Comparison of ENCODE assay signal across 27 mouse cellular contexts in genomic region chr13:104114827-104115226, GRCm38 (mm10). TPM values are rescaled to one million over a fixed set of nuclear protein-coding genes. Genes with fewer than 3 reads are reported as not detected.
DNase-seq lines count a peak whose midpoint lies in the region; ATAC-seq and TF ChIP-seq lines count a peak whose summit lies in the region.
"Had no signal": no experiment of that assay in that cellular context is flagged by ENCODE, and none has a peak within 500 bp of the region (broad histone marks: within the 10 kb centered on the region; RNA-seq: fewer than 3 reads in every experiment).

No protein-coding gene starts in this region.

- no peak for ATAC-seq in forebrain, postnatal 0 days
- ATAC-seq: forebrain, embryonic 15.5 days; liver, postnatal 0 days; lung, postnatal 0 days; Patski had no signal

- intact Hi-C loops in left cerebral cortex, postnatal 25 days (cut with DNase I), result no loop called here

- H3K4me2 ChIP-seq in forebrain, postnatal 0 days (ENCODE audit: low read depth), result no peak overlapping the region
- H3K4me2 ChIP-seq: forebrain, embryonic 15.5 days; heart, embryonic 15.5 days; hindbrain, embryonic 15.5 days; limb, embryonic 12.5 days; liver, embryonic 11.5 days had no signal

- H3K9me3 ChIP-seq in forebrain, postnatal 0 days (ENCODE audit: low read length), result no peaks in the 10 kb centered on the region
- H3K9me3 ChIP-seq: embryonic facial prominence, embryonic 10.5 days; forebrain, embryonic 15.5 days; G1E; heart, embryonic 15.5 days; hindbrain, embryonic 15.5 days; limb, embryonic 12.5 days; midbrain, embryonic 10.5 days had no signal

- H3K4me3 ChIP-seq in kidney, adult 2 months (ENCODE audit: insufficient read depth, low read depth, low read length), result no peak overlapping the region
- H3K4me3 ChIP-seq in forebrain, postnatal 0 days (ENCODE audit: low read depth, low read length), result no peak overlapping the region
- H3K4me3 ChIP-seq: embryonic facial prominence, embryonic 10.5 days; forebrain, embryonic 15.5 days; heart, embryonic 15.5 days; hindbrain, embryonic 15.5 days; limb, embryonic 12.5 days; midbrain, embryonic 10.5 days had no signal

- TF ChIP-seq POLR2A in kidney, adult 2 months (IDR thresholded peaks at IDR 0.05; ENCODE audit: low read depth, low read length), result no peak

- no peaks in the 10 kb centered on the region for H3K36me3 ChIP-seq in kidney, adult 2 months (ENCODE audit: control insufficient read depth, insufficient read depth, low read length)
- H3K36me3 ChIP-seq in forebrain, postnatal 0 days (ENCODE audit: insufficient read depth), result peaks cover 35% of the 10 kb centered on the region
- H3K36me3 ChIP-seq: G1E; heart, embryonic 15.5 days had no signal

- DNase-seq in layer of hippocampus, adult 11-12 months (ENCODE audit: low spot score), result peak; percentile 43
- no peak for DNase-seq in layer of hippocampus, postnatal 25 days (ENCODE audit: extremely low spot score in 1 of 2, low spot score in 1 of 2)
- DNase-seq in adipocyte (ENCODE audit: low spot score), result peak; percentile 54
- DNase-seq in layer of hippocampus, adult 9-10 months (ENCODE audit: low spot score), result peak; percentile 31
- DNase-seq in left cerebral cortex, postnatal 25 days (ENCODE audit: low spot score in 2 of 2), result peak; percentile 45 to 91
- no peak for DNase-seq in kidney, adult 2 months
- DNase-seq in adrenal gland, adult (ENCODE audit: inconsistent age in 2 of 2, low spot score in 1 of 2), result no peak
- DNase-seq in forebrain, postnatal 0 days, result no peak
- DNase-seq: adrenal gland, adult 8-10 months; cerebellum, adult 8-10 months; heart, postnatal 4 days; kidney, adult 8-10 months; kidney, postnatal 10 days; liver, postnatal 0 days; thymus, adult 18-20 months; thymus, postnatal 36 days had no signal

- no peak overlapping the region for H3K9ac ChIP-seq in forebrain, postnatal 0 days
- H3K9ac ChIP-seq: forebrain, embryonic 15.5 days; heart, embryonic 15.5 days; hindbrain, embryonic 15.5 days; limb, embryonic 12.5 days; liver, postnatal 0 days had no signal

- no peaks in the 10 kb centered on the region for H3K4me1 ChIP-seq in kidney, adult 2 months (ENCODE audit: control insufficient read depth, insufficient read depth, low read length)
- H3K4me1 ChIP-seq in forebrain, postnatal 0 days (ENCODE audit: insufficient read depth), result peaks cover 10% of the 10 kb centered on the region; the same call in 1 of the 2 replicates

- H3K27ac ChIP-seq in kidney, adult 2 months (ENCODE audit: insufficient read depth, low read depth, low read length), result no peak overlapping the region
- H3K27ac ChIP-seq in forebrain, postnatal 0 days (ENCODE audit: low read depth, low read length), result no peak overlapping the region
- H3K27ac ChIP-seq: embryonic facial prominence, embryonic 10.5 days; forebrain, embryonic 15.5 days; heart, embryonic 15.5 days; hindbrain, embryonic 15.5 days; limb, embryonic 12.5 days; midbrain, embryonic 10.5 days had no signal

- no peaks in the 10 kb centered on the region for H3K27me3 ChIP-seq in kidney, adult 2 months (replicated peaks; ENCODE audit: control insufficient read depth, insufficient read depth, low read length)
- H3K27me3 ChIP-seq in forebrain, postnatal 0 days (ENCODE audit: insufficient read depth, low read length), result no peaks in the 10 kb centered on the region
- H3K27me3 ChIP-seq: CH12.LX; forebrain, embryonic 15.5 days; heart, embryonic 15.5 days; hindbrain, embryonic 15.5 days; limb, embryonic 12.5 days; Patski had no signal

- TF ChIP-seq CTCF in kidney, adult 2 months (conservative IDR thresholded peaks at IDR 0.05; ENCODE audit: insufficient read depth, insufficient read length, low read depth, low read length), result no peak
- no peak for TF ChIP-seq CTCF in forebrain, postnatal 0 days (IDR thresholded peaks at IDR 0.05; ENCODE audit: low read depth)

- WGBS in kidney, adult 2 months, result 95% methylated on average over 2 of the region's 2 CpGs
- WGBS in forebrain, postnatal 0 days, result 88% methylated on average over 2 of the region's 2 CpGs

RNA-seq across cellular contexts. Expression of gene Sgtb, which starts 5.3 kb away (rescaled TPM):
- total RNA-seq in layer of hippocampus, postnatal 25 days (2021), result 10 to 100 TPM; 75.2 to 79.9 TPM
- total RNA-seq in left cerebral cortex, postnatal 25 days (2021), result 100 to 1,000 TPM; 127 to 139 TPM
- polyA plus RNA-seq in kidney, adult 2 months (2012; rRNA removed), result 1.1 and 1.3 TPM in 2 replicates
- 32.2 and 39.6 TPM in 2 replicates for total RNA-seq in forebrain, postnatal 0 days (2014; rRNA removed)
- 20.4 and 23.0 TPM in 2 replicates for polyA plus RNA-seq in forebrain, postnatal 0 days (2015; fragmentation: Nextera tagmentation; extraction: Ambion mirVana)

RNA-seq across cellular contexts. Expression of gene Nln, which starts 5.4 kb away (rescaled TPM):
- total RNA-seq in layer of hippocampus, postnatal 25 days (2021), result 10 to 100 TPM; 23.0 to 24.7 TPM
- 10 to 100 TPM; 23.9 to 31.0 TPM for total RNA-seq in left cerebral cortex, postnatal 25 days (2021)
- 10.7 and 11.3 TPM in 2 replicates for polyA plus RNA-seq in kidney, adult 2 months (2012; rRNA removed)
- total RNA-seq in forebrain, postnatal 0 days (2014; rRNA removed), result 77.2 and 80.0 TPM in 2 replicates
- 40.7 and 49.0 TPM in 2 replicates for polyA plus RNA-seq in forebrain, postnatal 0 days (2015; fragmentation: Nextera tagmentation; extraction: Ambion mirVana)

Comparison
In these comparisons a context has a peak if more than half of its experiments do, and no peak if none do; other contexts are left out.
1. DNase-seq: peak in layer of hippocampus, adult 11-12 months (single experiment), adipocyte (single experiment), layer of hippocampus, adult 9-10 months (single experiment) and left cerebral cortex, postnatal 25 days (2 of 2); none in layer of hippocampus, postnatal 25 days (0 of 2), kidney, adult 2 months (single experiment), adrenal gland, adult (0 of 2) and forebrain, postnatal 0 days (single experiment).